Comparison of ENCODE assay signal across 8 mouse cellular contexts in the genomic region with DNA sequence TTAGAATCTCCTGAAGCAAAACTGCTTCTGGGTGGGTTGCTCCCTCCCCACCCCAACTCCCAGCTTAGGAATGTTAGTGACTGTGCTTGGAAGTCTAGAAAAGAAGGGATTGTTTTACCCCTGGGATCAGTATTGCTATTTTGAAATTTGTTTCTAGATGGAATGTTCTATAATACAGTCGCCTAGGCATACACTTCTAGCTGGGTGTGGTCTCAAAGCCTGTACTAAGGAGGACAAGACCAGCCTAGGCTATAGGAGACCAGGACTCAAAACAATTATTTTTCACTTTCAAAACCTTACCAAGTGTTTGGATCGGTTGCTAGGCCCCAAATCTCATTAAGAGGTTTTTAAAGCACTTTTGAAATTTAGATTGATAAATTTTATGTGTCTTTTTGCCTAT. TPM values are rescaled to one million over a fixed set of nuclear protein-coding genes. Genes with fewer than 3 reads are reported as not detected.
DNase-seq lines count a peak whose midpoint lies in the region; ATAC-seq lines count a peak whose summit lies in the region.

No protein-coding gene starts in this region.

- peak overlapping the region; percentile 59 for H3K9ac ChIP-seq in liver, embryonic 11.5 days (ENCODE audit: low read depth, low read length)
- H3K9ac ChIP-seq in embryonic facial prominence, embryonic 14.5 days (ENCODE audit: low read depth, low read length), result peak overlapping the region; percentile 26; the same call in 1 of the 2 replicates
- no peak overlapping the region for H3K9ac ChIP-seq in intestine, embryonic 15.5 days
- peak overlapping the region; percentile 60 for H3K9ac ChIP-seq in neural tube, embryonic 13.5 days

- no peaks in the 10 kb centered on the region for H3K9me3 ChIP-seq in liver, embryonic 11.5 days (ENCODE audit: control insufficient read depth, low read length)
- no peaks in the 10 kb centered on the region for H3K9me3 ChIP-seq in embryonic facial prominence, embryonic 14.5 days (ENCODE audit: control insufficient read depth, low read length)
- H3K9me3 ChIP-seq in intestine, embryonic 15.5 days, result no peaks in the 10 kb centered on the region
- no peaks in the 10 kb centered on the region for H3K9me3 ChIP-seq in neural tube, embryonic 13.5 days

- peak overlapping the region; percentile 63 for H3K4me2 ChIP-seq in liver, embryonic 11.5 days
- peak overlapping the region; percentile 43 for H3K4me2 ChIP-seq in embryonic facial prominence, embryonic 14.5 days (ENCODE audit: low read depth, low read length)
- H3K4me2 ChIP-seq in intestine, embryonic 15.5 days (replicated peaks), result peak overlapping the region; percentile 49
- peak overlapping the region; percentile 54 for H3K4me2 ChIP-seq in neural tube, embryonic 13.5 days

- no peaks in the 10 kb centered on the region for H3K27me3 ChIP-seq in liver, embryonic 11.5 days (replicated peaks; ENCODE audit: control insufficient read depth, insufficient read depth, low read length)
- no peaks in the 10 kb centered on the region for H3K27me3 ChIP-seq in embryonic facial prominence, embryonic 14.5 days (replicated peaks; ENCODE audit: control insufficient read depth, insufficient read depth, low read length)
- H3K27me3 ChIP-seq in intestine, embryonic 15.5 days (replicated peaks), result no peaks in the 10 kb centered on the region
- no peaks in the 10 kb centered on the region for H3K27me3 ChIP-seq in neural tube, embryonic 13.5 days

- ATAC-seq in liver, embryonic 11.5 days (replicated peaks; ENCODE audit: low FRiP score), result peak; percentile 32; the same call in 1 of the 2 replicates
- peak; percentile 13; the same call in 1 of the 2 replicates for ATAC-seq in embryonic facial prominence, embryonic 14.5 days (ENCODE audit: low read depth)
- ATAC-seq in intestine, embryonic 15.5 days, result peak; percentile 11; the same call in 1 of the 2 replicates
- ATAC-seq in neural tube, embryonic 13.5 days (ENCODE audit: low read depth), result peak; percentile 48

- H3K4me3 ChIP-seq in liver, embryonic 11.5 days (ENCODE audit: low read depth, low read length), result peak overlapping the region; percentile 84
- H3K4me3 ChIP-seq in embryonic facial prominence, embryonic 14.5 days (ENCODE audit: low read depth, low read length), result peak overlapping the region; percentile 78
- H3K4me3 ChIP-seq in intestine, embryonic 15.5 days (replicated peaks), result peak overlapping the region; percentile 95
- peak overlapping the region; percentile 87 for H3K4me3 ChIP-seq in neural tube, embryonic 13.5 days

- peak overlapping the region; percentile 40 for H3K27ac ChIP-seq in liver, embryonic 11.5 days (ENCODE audit: low read depth, low read length)
- H3K27ac ChIP-seq in embryonic facial prominence, embryonic 14.5 days (replicated peaks; ENCODE audit: low read depth, low read length), result peak overlapping the region; percentile 75
- peak overlapping the region; percentile 57 for H3K27ac ChIP-seq in intestine, embryonic 15.5 days
- H3K27ac ChIP-seq in neural tube, embryonic 13.5 days (replicated peaks), result 0 out of 2 replicates have a peak overlapping the region, but pooled peaks have one; percentile 23

- WGBS in liver, embryonic 11.5 days, result 64% methylated on average over 2 of the region's 2 CpGs
- WGBS in embryonic facial prominence, embryonic 14.5 days, result 45% methylated on average over 2 of the region's 2 CpGs
- WGBS in intestine, embryonic 15.5 days, result 46% methylated on average over 2 of the region's 2 CpGs
- 67% methylated on average over 2 of the region's 2 CpGs for WGBS in neural tube, embryonic 13.5 days

- peaks cover 8% of the 10 kb centered on the region; the same call in 1 of the 2 replicates for H3K36me3 ChIP-seq in liver, embryonic 11.5 days (ENCODE audit: control insufficient read depth, insufficient read depth, low read length)
- H3K36me3 ChIP-seq in embryonic facial prominence, embryonic 14.5 days (ENCODE audit: control insufficient read depth, insufficient read depth, low read length), result peaks cover 9% of the 10 kb centered on the region
- 0 out of 2 replicates have a peak, but pooled peaks cover 4% of the 10 kb centered on the region for H3K36me3 ChIP-seq in intestine, embryonic 15.5 days
- no peaks in the 10 kb centered on the region for H3K36me3 ChIP-seq in neural tube, embryonic 13.5 days

- peaks cover 19% of the 10 kb centered on the region for H3K4me1 ChIP-seq in liver, embryonic 11.5 days (replicated peaks; ENCODE audit: control insufficient read depth, insufficient read depth, low read length)
- peaks cover 21% of the 10 kb centered on the region for H3K4me1 ChIP-seq in embryonic facial prominence, embryonic 14.5 days (ENCODE audit: control insufficient read depth, insufficient read depth, low read length)
- 0 out of 2 replicates have a peak, but pooled peaks cover 7% of the 10 kb centered on the region for H3K4me1 ChIP-seq in intestine, embryonic 15.5 days (replicated peaks)
- peaks cover 25% of the 10 kb centered on the region for H3K4me1 ChIP-seq in neural tube, embryonic 13.5 days (replicated peaks)

- DNase-seq in liver, embryonic 11.5 days (ENCODE audit: low spot score), result no peak
- no peak for DNase-seq in liver
- DNase-seq in embryonic facial prominence, embryonic 14.5 days (ENCODE audit: low spot score), result peak; percentile 11
- DNase-seq in natural killer cell, adult 2 months (ENCODE audit: low spot score in 2 of 2), result no peak
- DNase-seq in B cell, adult 2 months, result no peak
- DNase-seq in frontal cortex, postnatal 14 days (ENCODE audit: low spot score in 2 of 2), result no peak

RNA-seq across cellular contexts. Expression of a gene that starts 0.6 kb away (rescaled TPM):
- polyA plus RNA-seq in liver, embryonic 11.5 days (2014; fragmentation: Nextera tagmentation; extraction: Ambion mirVana), result 52.3 and 56.5 TPM in 2 replicates
- 35.6 and 40.5 TPM in 2 replicates for polyA plus RNA-seq in embryonic facial prominence, embryonic 14.5 days (2014; fragmentation: Nextera tagmentation; extraction: Ambion mirVana)
- 42.3 and 52.5 TPM in 2 replicates for polyA plus RNA-seq in intestine, embryonic 15.5 days (2015; fragmentation: Nextera tagmentation; extraction: Ambion mirVana)
- 10.8 and 14.7 TPM in 2 replicates for polyA plus RNA-seq in neural tube, embryonic 13.5 days (2015; fragmentation: Nextera tagmentation; extraction: Ambion mirVana)

RNA-seq across cellular contexts. Expression of a gene that starts 28.5 kb away (rescaled TPM):
- polyA plus RNA-seq in liver, embryonic 11.5 days (2014; fragmentation: Nextera tagmentation; extraction: Ambion mirVana), result 4.2 and 5.0 TPM in 2 replicates
- 4.3 and 6.8 TPM in 2 replicates for polyA plus RNA-seq in embryonic facial prominence, embryonic 14.5 days (2014; fragmentation: Nextera tagmentation; extraction: Ambion mirVana)
- polyA plus RNA-seq in intestine, embryonic 15.5 days (2015; fragmentation: Nextera tagmentation; extraction: Ambion mirVana), result 8.6 and 9.3 TPM in 2 replicates
- polyA plus RNA-seq in neural tube, embryonic 13.5 days (2015; fragmentation: Nextera tagmentation; extraction: Ambion mirVana), result 6.5 and 7.0 TPM in 2 replicates

Comparison
In these comparisons a context has a peak if more than half of its experiments do, and no peak if none do; other contexts are left out.
1. H3K27ac ChIP-seq: peak in every context shown above with its lines; median percentile 75 in embryonic facial prominence, embryonic 14.5 days; 57 in intestine, embryonic 15.5 days; 40 in liver, embryonic 11.5 days; 23 in neural tube, embryonic 13.5 days.